Mouse (Mus musculus): ENCODE data around the gene Txndc12. TPM values are rescaled to one million over a fixed set of nuclear protein-coding genes. Genes with fewer than 3 reads are reported as not detected.

The Txndc12 gene
- total and polyA plus RNA-seq, 3 experiments, result 45.5 to 62.3 (median 52.7) TPM

- Histone ChIP-seq H3K4me2 (ENCODE audit: insufficient read depth, low read depth, poor library complexity, severe bottlenecking) (peak within 1 kb of the TSS; percentile 73), H3K4me1 (ENCODE audit: control insufficient read depth in 1 of 2, insufficient read depth in 2 of 2) (peaks cover 7 to 10% of the 10 kb centered on the region in 2 experiments), H3K79me2 (replicated peaks; ENCODE audit: control insufficient read depth, extremely low read depth, insufficient read depth, poor library complexity, severe bottlenecking) (no peaks in the 10 kb centered on the region), H3K27me3 (replicated peaks) (no peaks in the 10 kb centered on the region), H3K9me3 (replicated peaks; ENCODE audit: low read length) (no peaks in the 10 kb centered on the region), H3K9ac (ENCODE audit: insufficient read depth, low read depth) (peak within 1 kb of the TSS; percentile 31; the same call in 1 of the 2 replicates), H3K4me3 (replicated peaks in 1 of 3; ENCODE audit: low read depth in 2 of 3, low read length in 2 of 3, poor library complexity in 1 of 3) (peak within 1 kb of the TSS in 2 of 3 experiments; percentile 38 to 74), H3K36me3 (replicated peaks in 1 of 2; ENCODE audit: control insufficient read depth in 1 of 2, insufficient read depth in 1 of 2, low read length in 1 of 2) (no peaks in the 10 kb centered on the region), H3K27ac (ENCODE audit: insufficient read depth, low read depth) (no peak within 1 kb of the TSS)
- dilution Hi-C loops (cut with MboI; ENCODE audit: extremely low pct_ligation_motif_present, extremely low pct_unique_long_range_greater_than_20kb, low sequenced_read_pairs), result no loop called here
- in situ Hi-C loops (cut with MboI; ENCODE audit: low pct_ligation_motif_present, low pct_unique_long_range_greater_than_20kb, low sequenced_read_pairs), result no loop called here
- DNase-seq (ENCODE audit: extremely low read depth), result peak; percentile 29
- TF ChIP-seq SMC3 (IDR thresholded peaks at IDR 0.05; ENCODE audit: low read depth, low read length), result no peak
- TF ChIP-seq TBP (conservative IDR thresholded peaks at IDR 0.05; ENCODE audit: low read depth, low read length), result no peak
- TF ChIP-seq JUND (conservative IDR thresholded peaks at IDR 0.05; ENCODE audit: low read depth, low read length), result no peak
- no peak for TF ChIP-seq PAX5 (IDR thresholded peaks at IDR 0.05; ENCODE audit: low read length)
- TF ChIP-seq GABPA (IDR thresholded peaks at IDR 0.05; ENCODE audit: insufficient replicate concordance, low read depth, low read length), result no peak
- no peak for TF ChIP-seq USF2 (conservative IDR thresholded peaks at IDR 0.05; ENCODE audit: low read depth, low read length)
- no peak for TF ChIP-seq IRF4 (IDR thresholded peaks at IDR 0.05; ENCODE audit: low read depth, low read length)
- TF ChIP-seq NRF1 (IDR thresholded peaks at IDR 0.05; ENCODE audit: low read depth, low read length), result no peak
- no peak for TF ChIP-seq TCF12 (IDR thresholded peaks at IDR 0.05; ENCODE audit: low read depth, low read length)
- no peak for TF ChIP-seq CHD2 (IDR thresholded peaks at IDR 0.05; ENCODE audit: low read length)
- TF ChIP-seq SIN3A (IDR thresholded peaks at IDR 0.05; ENCODE audit: low read length), result no peak
- no peak for TF ChIP-seq ZKSCAN1 (IDR thresholded peaks at IDR 0.05; ENCODE audit: borderline replicate concordance, low read depth, low read length)
- no peak for TF ChIP-seq MYC (IDR thresholded peaks at IDR 0.05; ENCODE audit: low read depth, low read length)
- no peak for TF ChIP-seq EP300 (IDR thresholded peaks at IDR 0.05; ENCODE audit: low read length)
- TF ChIP-seq ZMIZ1 (IDR thresholded peaks at IDR 0.05; ENCODE audit: low read depth, low read length), result no peak
- no peak for TF ChIP-seq ZNF384 (IDR thresholded peaks at IDR 0.05; ENCODE audit: low read depth, low read length)
- TF ChIP-seq MEF2A (IDR thresholded peaks at IDR 0.05; ENCODE audit: borderline replicate concordance, low read depth, low read length), result no peak
- TF ChIP-seq POLR2AphosphoS2 (IDR thresholded peaks at IDR 0.05; ENCODE audit: low read depth, low read length), result no peak
Measured at GRCm38 (mm10) chr4:108878963-108879822, 44.8 kb downstream of the Txndc12 start, which contains the start of gene Rab3b. Rab3b (plus strand) TSS chr4:108879063.

- in situ Hi-C loops (cut with MboI; ENCODE audit: low pct_ligation_motif_present, low pct_unique_long_range_greater_than_20kb, low sequenced_read_pairs) (no loop called here), dilution Hi-C loops (cut with MboI; ENCODE audit: extremely low pct_ligation_motif_present, extremely low pct_unique_long_range_greater_than_20kb, low sequenced_read_pairs) (no loop called here)
- Histone ChIP-seq H3K9ac (ENCODE audit: insufficient read depth, low read depth) (no peak overlapping the region), H3K27me3 (replicated peaks) (no peaks in the 10 kb centered on the region), H3K4me2 (ENCODE audit: insufficient read depth, low read depth, poor library complexity, severe bottlenecking) (no peak overlapping the region), H3K36me3 (replicated peaks in 1 of 2; ENCODE audit: control insufficient read depth in 1 of 2, insufficient read depth in 1 of 2, low read length in 1 of 2) (no peaks in the 10 kb centered on the region), H3K79me2 (replicated peaks; ENCODE audit: control insufficient read depth, extremely low read depth, insufficient read depth, poor library complexity, severe bottlenecking) (no peaks in the 10 kb centered on the region), H3K4me1 (ENCODE audit: control insufficient read depth in 1 of 2, insufficient read depth in 2 of 2) (peaks cover 4 to 5% of the 10 kb centered on the region in 2 experiments; a peak in 3 of 4 replicates), H3K27ac (ENCODE audit: insufficient read depth, low read depth) (no peak overlapping the region), H3K9me3 (replicated peaks; ENCODE audit: low read length) (peaks cover 2% of the 10 kb centered on the region), H3K4me3 (replicated peaks in 1 of 3; ENCODE audit: low read depth in 2 of 3, low read length in 2 of 3, poor library complexity in 1 of 3) (no peak overlapping the region)
- TF ChIP-seq ZMIZ1 (IDR thresholded peaks at IDR 0.05; ENCODE audit: low read depth, low read length) (no peak), RAD21 (IDR thresholded peaks at IDR 0.05; ENCODE audit: low read depth, low read length) (no peak), ZKSCAN1 (IDR thresholded peaks at IDR 0.05; ENCODE audit: borderline replicate concordance, low read depth, low read length) (no peak), TCF12 (IDR thresholded peaks at IDR 0.05; ENCODE audit: low read depth, low read length) (no peak), UBTF (IDR thresholded peaks at IDR 0.05; ENCODE audit: low read depth, low read length) (no peak), SIN3A (IDR thresholded peaks at IDR 0.05; ENCODE audit: low read length) (no peak), SMC3 (IDR thresholded peaks at IDR 0.05; ENCODE audit: low read depth, low read length) (no peak)
- no peak for DNase-seq (ENCODE audit: extremely low read depth)
Measured at GRCm38 (mm10) chr4:108883815-108884214, 49.4 kb downstream of the Txndc12 start.

Measured in CH12.LX (cell line).